Mouse (Mus musculus): ENCODE measurements around the gene Ebf3.

- TF ChIP-seq CTCF (IDR thresholded peaks at IDR 0.05; ENCODE audit: low read depth, low read length) (no peak), POLR2A (IDR thresholded peaks at IDR 0.05; ENCODE audit: extremely low read depth, insufficient read depth, low read length) (no peak)
Observed at GRCm38 (mm10) chr7:137307131-137307530, 7.1 kb downstream of the Ebf3 start.

All from liver, adult 2 months (tissue).